Mouse (Mus musculus) embryonic stem cell, embryonic (primary cell): ENCODE data around the gene Sh3kbp1.

Experiments used
- CTCF ChIA-PET, 4 experiments: fragments of 300-600 bp in 2 of 4; fragments of 350-600 bp in 2 of 4; sonication (Branson Sonifier 250); formaldehyde crosslinking; loops; one replicate each; lab custom pipeline; 2022; ENCODE audit warnings: inconsistent platforms in 2 of 4; lab: Charles Lee
- POLR2A ChIA-PET, 4 experiments: fragments of 300-600 bp in 2 of 4; fragments of 350-600 bp in 2 of 4; sonication (Branson Sonifier 250); formaldehyde crosslinking; loops; one replicate each; lab custom pipeline; 2022; ENCODE audit warnings: antibody characterized with exemption in 4 of 4, inconsistent platforms in 1 of 4; lab: Charles Lee

The Sh3kbp1 gene

DNA sequence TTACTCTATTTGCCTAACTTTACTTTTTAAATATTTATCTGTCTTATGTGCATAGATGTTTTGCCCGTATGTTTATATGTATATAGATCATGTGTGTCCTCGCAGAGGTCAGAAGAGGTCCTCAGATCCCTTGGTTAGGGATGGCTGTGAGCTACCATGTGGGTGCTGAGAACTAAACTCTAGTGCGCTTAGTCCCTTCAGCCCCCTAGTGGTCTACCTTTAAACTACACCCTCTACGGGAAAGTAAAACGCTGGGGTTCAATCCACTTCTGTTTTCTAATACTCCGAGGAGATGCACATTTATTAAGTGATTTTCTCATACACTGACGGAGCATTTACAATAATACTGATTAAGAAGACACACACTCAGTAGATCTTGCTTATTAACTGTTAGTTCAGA lies 44.3 kb downstream of the Sh3kbp1 start:
- ChIA-PET CTCF (interaction anchor here in 3 of 4 experiments (0.6 to 1.2 kb wide), 5 partner anchors 11 to 1018 kb away, joined by 3 to 5 read pairs (median 3); partner anchors contain the start of gene Sh3kbp1 (in 1 of the 3)), POLR2A (no interaction called here)

DNA sequence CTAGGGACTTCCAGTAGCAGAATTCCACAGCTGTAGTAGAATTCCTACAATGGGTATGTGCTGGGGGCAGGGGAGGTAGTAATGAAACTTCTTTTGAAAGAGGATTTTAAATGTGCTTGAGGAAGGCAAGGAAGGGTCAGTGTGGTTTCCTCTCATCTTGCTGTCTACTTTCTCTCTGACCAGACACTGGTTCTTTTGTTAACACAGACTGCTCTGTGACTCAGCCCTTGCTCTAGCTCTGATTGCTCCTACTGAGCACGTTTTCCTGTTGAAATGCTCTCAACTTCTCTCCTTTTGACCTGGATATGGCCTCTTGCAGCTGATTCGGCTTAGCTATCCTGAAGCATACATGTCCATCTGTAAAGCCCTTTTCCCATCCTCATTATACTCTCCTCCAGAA lies 45.4 kb downstream of the Sh3kbp1 start:
- POLR2A ChIA-PET: interaction anchor here in 1 of 4 experiments (0.6 kb wide), 1 partner anchor 272 kb away, joined by 3 read pairs; no protein-coding TSS in a partner anchor

DNA sequence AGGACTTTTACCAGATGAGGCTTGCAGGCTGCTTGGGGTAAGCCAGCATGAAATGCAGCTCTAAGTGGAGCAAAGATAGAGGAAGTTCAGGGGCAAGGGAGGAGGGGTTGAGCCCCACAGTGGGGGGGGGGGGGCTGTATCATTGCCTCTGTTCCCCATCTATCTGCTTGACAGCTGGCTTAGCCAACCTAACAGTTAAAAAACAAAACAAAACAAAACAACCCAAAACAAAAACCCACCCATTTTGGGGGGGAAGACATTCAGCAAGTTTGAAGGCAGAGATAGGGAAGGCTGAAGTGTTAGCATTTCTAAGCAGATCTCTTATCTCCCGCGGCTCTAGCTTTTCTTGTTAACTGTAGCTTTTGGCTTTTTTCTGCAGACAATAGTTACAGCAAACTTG lies 49.2 kb downstream of the Sh3kbp1 start:
- ChIA-PET CTCF (interaction anchor here in 1 of 4 experiments (0.6 kb wide), 1 partner anchor 297 kb away, joined by 4 read pairs; no protein-coding TSS in a partner anchor), POLR2A (interaction anchor here in 2 of 4 experiments (0.6 to 1.3 kb wide), 4 partner anchors 12 to 1971 kb away, joined by 3 to 5 read pairs (median 3); no protein-coding TSS in a partner anchor)

More for the DNA sequence above, 45.4 kb downstream of the Sh3kbp1 start:
- CTCF ChIA-PET: interaction anchor here in 1 of 4 experiments (1.2 kb wide), 1 partner anchor 45 kb away, joined by 5 read pairs; the partner anchor contains the start of gene Sh3kbp1

DNA sequence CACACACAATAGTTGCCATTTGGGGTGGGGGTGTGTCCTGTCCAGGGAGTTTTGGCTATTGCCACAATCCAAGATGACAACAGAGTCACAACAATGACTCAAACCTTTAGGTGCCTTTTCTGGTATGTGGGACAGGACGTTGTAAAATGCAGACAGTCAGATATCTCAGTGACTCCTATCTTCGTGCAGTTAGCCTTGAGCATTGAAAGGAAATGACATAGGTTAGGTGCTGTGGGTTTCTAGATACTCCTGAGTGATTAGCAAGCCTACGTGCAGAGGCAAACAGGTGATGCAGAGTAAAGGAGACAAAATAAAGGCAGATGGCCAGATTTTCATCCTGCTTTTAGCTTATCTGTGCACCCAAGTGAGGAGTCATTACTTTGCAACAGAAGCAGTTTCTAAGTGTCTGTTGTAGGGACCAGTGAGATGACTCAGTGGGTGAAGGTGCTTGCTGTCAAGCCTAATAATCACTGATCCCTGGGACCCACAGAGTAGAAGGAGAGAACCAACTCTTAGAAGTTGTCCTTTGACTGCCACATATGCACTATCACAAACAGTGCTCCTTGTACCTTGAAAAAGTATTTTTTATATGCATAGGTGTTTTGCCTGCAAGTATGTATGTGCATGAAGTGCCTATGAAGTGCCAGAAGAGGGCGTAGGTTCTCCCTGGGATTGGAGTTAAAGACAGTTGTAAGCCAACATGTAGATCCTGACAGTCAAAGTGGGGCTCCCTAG lies 50.7 kb downstream of the Sh3kbp1 start:
- ChIA-PET CTCF (no interaction called here), POLR2A (no interaction called here)

DNA sequence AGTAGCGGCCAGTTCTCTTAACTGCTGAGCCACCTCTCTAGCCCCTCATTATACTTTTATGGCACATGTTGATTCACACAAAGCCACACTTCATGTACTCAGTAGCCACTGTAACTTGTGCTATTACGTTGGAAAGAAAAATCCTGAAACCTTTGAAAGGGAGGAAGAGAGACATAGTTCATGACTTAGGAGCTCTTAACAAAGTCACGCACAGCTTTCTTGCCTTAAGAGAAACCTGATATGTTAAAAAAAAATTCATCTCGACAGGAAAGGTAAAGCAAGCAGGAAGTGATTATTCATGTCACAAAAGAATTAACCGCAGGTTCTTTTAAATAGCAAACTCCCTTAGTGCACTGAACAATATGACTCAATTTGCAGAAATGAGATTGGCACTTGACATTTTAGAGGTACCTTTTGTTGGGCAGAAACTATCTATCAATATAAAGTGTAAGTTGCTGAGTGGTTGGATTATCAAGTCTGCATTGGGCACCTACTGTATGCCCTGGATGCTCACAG lies 51.3 kb downstream of the Sh3kbp1 start:
- ChIA-PET CTCF (no interaction called here), POLR2A (no interaction called here)

DNA sequence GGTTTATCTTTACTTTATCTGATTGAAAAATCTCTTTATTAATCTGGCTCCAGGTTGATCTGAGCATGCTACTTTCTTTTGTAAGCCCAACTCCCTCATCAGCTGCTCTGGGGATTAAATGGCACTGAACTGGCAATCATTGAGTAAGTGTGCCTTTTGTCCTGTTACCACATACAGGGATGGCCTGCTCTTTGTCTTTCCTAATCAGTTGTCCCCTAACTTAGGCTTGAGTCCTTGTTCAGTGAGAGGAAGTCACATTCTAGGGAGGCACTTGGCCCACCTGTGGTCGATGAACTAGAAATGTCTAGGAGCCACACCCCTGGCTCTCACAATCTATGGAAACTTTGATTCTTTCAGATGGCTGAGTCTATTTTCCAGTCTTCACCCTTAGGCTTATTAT lies 58.4 kb downstream of the Sh3kbp1 start:
- CTCF ChIA-PET: no interaction called here
- POLR2A ChIA-PET: no interaction called here

DNA sequence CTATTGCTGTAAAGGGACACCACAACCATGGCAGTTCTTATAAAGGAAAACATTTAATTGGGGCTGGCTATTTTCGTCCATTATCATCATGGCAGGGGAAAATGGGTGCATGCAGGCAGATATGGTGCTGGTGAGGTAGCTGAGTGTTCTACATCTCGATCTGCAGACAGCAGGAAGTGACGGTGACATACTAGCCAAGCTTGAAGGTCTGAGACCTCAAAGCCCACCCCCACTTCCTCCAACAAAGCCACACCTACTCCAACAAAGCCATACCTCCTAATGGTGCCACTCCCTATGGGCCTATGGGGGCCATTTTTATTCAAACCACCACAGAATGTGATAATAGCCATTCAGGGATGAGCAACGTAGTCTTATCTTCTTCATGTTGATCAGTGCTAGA lies 59.8 kb downstream of the Sh3kbp1 start:
- CTCF ChIA-PET: no interaction called here

DNA sequence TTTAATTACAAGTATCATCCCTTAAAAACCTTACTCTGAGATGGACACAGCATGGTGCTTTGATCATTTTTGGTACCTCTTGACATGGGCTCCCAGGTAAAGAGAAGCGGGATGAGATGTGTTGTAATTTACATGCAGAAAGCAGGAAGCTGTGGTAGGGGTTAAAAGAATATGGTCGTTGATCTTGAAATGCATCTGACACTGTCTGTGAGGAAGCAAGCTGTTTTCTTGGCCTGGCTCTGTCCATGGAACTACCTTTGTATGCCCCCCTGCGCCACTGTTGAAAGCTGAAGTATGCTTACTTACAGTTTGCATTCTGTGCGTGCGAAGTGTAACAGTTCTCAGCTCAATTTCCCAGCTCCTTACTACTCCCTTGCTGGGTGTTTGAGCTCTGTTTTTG lies 61.6 kb downstream of the Sh3kbp1 start:
- POLR2A ChIA-PET: no interaction called here
- CTCF ChIA-PET: no interaction called here

More for the DNA sequence above, 59.8 kb downstream of the Sh3kbp1 start:
- POLR2A ChIA-PET: no interaction called here

DNA sequence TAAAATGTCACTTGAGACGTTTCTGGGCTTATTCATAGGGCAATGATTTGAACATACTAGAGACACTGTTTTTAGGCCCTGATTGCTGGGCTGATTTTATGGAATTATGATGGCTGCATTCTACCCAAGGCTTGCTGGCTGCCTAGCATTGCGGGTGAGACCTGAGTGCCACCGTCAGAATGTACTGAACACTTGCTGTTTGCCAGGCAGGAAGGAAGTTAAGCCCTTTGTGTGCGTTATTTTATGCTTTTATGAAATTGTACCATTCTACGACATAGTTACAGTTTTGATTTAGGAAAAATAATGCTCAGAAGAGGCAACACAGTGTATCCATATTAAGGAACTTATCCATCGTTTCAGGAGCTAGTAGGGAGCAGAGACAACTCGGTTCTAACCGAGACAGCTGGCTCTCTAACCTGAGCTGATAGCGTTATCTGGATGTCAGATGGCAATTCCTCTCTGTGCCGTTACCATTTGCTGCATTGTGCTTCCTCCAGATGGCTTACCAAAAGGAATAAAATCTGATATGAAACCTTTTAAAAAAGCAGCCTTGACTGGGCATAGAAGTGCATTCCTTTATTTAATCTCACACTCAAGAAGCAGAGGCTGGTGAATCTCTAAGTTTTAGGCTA lies 62.8 kb downstream of the Sh3kbp1 start:
- POLR2A ChIA-PET: no interaction called here
- CTCF ChIA-PET: no interaction called here

DNA sequence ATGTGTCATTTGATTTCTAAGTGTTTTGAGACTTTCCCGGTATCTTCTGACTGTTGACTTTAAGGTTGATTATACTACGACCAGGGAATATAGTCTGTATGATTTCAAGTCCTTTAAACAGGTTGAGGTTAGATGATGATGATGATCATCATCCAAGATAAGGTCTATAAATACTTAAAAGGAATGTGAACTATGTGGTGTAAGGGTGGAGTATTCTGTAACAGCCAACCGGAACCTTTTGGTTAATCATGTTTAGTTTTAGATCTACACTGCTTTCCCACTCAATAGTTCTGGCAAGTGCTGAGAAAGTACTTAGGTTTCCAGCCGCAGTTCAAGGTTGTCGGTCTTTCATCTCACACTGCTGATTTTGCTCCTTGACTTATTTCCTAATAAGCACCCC lies 66.1 kb downstream of the Sh3kbp1 start:
- ChIA-PET CTCF (interaction anchor here in 1 of 4 experiments (0.6 kb wide), 1 partner anchor 68 kb away, joined by 3 read pairs; no protein-coding TSS in a partner anchor), POLR2A (no interaction called here)

DNA sequence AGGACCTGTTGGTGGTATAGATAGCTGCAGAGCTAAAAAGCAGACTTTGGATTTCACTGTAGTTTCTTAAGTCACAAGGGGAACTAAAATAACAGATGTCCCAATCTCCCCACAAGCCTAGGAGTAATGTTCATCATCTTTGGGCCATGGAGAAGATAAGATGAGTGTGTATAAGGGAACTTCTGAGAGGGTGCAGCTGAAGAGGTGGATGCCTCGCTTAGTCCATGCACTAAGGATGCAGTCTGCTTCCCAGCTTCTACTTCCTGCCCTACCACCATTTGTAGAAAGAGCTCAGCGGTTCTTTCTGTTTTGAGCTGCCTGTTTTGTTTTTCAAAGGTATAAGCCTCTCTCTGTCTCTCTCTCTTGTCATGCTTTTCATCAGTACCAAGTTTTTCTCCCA lies 69.5 kb downstream of the Sh3kbp1 start:
- CTCF ChIA-PET: interaction anchor here in 1 of 4 experiments (1.1 kb wide), 1 partner anchor 69 kb away, joined by 3 read pairs; the partner anchor contains the start of gene Sh3kbp1
- POLR2A ChIA-PET: interaction anchor here in 1 of 4 experiments (1.3 kb wide), 1 partner anchor 41 kb away, joined by 3 read pairs; no protein-coding TSS in a partner anchor

DNA sequence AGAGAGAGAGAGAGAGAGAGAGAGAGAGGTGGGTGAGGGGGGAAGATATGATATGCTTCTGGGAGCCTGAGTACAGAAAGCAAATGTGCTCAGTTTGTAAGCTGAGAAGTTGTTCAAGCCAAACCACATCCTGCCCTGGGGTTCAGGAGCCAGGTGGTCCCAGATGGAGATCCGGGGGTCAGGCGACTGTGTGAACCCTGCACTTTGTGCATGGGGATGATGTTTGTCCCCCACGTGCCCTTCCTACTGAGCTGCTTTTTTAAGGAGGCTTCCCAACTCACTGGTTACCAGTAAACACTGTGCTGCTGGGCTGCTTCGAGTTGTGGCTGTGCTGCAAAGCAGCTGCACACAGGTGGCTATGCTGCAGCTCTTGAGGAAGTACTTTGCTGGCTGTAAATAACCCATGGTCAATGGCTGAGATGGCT lies 70.0 kb downstream of the Sh3kbp1 start:
- CTCF ChIA-PET: interaction anchor here in 1 of 4 experiments (1.1 kb wide), 1 partner anchor 70 kb away, joined by 3 read pairs; the partner anchor contains the start of gene Sh3kbp1
- POLR2A ChIA-PET: interaction anchor here in 1 of 4 experiments (1.3 kb wide), 1 partner anchor 41 kb away, joined by 3 read pairs; no protein-coding TSS in a partner anchor

DNA sequence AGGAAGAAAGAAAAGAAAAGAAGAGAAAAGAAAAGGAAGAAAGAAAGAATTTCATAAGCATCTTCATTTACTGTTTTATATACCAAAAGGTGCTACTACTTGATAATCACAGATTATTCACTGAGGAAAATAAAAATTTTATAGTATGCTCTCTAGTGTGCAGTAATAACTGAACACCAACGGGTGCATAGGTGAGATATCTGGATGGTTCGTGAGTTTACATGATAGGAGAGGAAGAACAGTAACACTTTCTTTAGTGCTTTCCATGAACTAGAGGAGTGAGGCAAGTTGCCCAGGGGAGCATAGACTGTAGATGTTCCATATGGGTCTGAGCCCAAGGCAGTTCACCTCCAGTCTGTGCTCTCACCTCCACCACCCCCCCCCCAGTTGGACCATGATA lies 75.8 kb downstream of the Sh3kbp1 start:
- CTCF ChIA-PET: no interaction called here

DNA sequence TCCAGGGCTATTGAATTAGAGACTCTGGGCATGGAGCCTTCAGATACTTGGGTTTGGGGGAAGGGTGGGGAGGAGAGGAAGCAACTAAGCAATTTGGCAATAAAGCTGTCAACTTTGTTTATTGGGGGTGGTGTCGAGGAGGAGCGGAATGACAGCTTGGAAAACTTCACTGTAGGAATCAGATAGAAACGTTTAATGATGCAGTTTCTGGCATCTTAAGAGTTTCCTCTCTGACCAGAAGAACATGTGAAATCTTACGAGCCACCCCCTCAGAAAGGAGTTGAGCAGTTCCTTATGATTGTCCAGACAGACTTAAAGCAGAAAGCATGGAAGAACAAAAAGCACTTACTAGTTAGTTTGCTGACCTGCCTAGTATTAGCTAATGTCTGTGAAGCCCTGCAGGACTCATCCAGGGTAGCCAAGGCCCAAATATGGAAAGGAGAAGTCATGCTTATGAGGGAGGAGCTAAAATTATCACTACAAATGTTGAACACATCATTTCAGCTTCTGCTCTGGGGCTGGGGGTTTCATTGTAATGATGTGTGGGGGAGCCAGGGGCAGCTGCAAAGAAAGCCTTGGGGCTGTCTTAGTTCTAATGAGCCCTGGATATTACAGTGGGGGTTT lies 77.4 kb downstream of the Sh3kbp1 start:
- ChIA-PET POLR2A (no interaction called here), CTCF (no interaction called here)

More for the DNA sequence above, 75.8 kb downstream of the Sh3kbp1 start:
- POLR2A ChIA-PET: no interaction called here

DNA sequence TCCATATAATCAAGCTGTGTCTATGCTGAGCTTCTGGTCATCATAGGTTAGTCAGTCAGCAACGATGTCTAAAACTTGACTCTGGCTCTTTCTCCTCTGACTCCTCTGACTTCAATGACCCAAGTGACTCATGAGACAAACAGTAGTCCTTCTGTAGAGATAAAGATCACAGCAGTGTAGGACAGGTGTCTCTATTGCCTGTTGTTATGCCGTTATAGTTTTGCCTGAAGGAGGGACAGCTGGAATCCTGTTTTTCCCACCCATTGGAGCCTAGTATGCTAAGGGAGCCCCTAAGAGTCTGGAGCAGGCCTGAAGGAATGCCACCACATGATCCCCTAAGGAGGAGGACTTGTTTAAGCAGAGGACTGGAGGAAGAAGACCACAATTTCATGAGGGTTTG lies 78.3 kb downstream of the Sh3kbp1 start:
- ChIA-PET CTCF (no interaction called here), POLR2A (no interaction called here)

DNA sequence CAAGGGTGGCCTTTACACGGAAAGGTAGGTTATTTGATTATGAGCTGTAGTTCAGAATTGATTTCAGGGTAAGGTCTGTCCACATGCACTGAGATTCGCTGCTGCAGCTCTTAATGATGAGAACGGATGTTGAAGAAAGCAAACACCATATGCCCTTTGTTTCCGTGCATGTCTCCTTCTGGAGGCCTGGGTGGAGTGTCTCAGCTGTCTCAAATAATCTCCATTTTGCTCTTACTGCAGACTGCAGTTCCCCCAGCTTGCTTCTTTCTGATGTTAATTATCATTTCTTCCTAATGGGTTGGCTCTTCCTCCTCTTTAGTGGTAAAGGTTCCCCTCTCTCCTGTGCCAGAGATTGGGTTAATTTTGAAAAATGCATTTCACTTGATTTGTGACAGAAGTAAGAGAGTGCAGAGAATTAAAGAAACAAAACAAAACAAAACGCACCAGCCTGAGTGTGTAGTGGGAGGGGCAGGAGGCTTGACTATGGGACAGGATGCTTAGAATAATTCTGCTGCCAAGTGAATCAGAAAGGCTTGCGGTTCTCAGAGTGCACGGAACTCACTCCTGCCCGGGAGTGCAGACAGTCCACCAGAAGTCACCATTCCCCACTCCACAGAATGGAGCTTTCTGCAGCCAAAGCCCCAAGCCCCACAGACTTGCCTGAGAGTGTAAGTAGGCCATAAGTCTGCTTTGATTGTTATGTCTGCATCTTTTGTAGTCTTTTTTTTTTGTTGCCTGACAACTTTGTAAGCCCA lies 81.2 kb downstream of the Sh3kbp1 start:
- ChIA-PET CTCF (no interaction called here), POLR2A (interaction anchor here in 1 of 4 experiments (0.6 to 0.9 kb wide), 2 partner anchors 9 to 89 kb away, joined by 3 to 5 read pairs; no protein-coding TSS in a partner anchor)

DNA sequence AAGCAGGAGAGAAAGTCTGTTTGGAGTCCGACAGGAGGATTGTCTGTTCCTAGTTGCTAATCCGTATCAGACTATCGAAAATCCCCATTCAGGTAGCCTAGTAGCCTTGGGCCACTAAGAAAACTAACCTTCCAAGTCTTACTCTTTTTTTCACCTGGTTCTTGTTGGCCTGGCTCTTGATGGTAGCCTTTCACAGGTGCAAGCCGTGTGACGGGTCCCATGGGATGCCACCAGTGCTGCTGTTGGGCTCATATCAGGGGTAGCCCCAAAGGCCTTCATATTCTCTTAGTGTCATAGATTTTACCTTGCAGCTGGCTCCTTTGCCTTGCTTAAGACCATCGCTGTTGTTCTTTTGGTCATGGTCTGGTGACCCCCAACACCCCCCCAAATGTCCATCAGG lies 82.2 kb downstream of the Sh3kbp1 start:
- POLR2A ChIA-PET: no interaction called here
- CTCF ChIA-PET: no interaction called here
